Mouse (Mus musculus): Measurements from ENCODE around the gene Ushbp1. TPM values are rescaled to one million over a fixed set of nuclear protein-coding genes. Genes with fewer than 3 reads are reported as not detected.

The Ushbp1 gene
- total RNA-seq, 2 experiments from 2014 or later: not detected

DNA sequence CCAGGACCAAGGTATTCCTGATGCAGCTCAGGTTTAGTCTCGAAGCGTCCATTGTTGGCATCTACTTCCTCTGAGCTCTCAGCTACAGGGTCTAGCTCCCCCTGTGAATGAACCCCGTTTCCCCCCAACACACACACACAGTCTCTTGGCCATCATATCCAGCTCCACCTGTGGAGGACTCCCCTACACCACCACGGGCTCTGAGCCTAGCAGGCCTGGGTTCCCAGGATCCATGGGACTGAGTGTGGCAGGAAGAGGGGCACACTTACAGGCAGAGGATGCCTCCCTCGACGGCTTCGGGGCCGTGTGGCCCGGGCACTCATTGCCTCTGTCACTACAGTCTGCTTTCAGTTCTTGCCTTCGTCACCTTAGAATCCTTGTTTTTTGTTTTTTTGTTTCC, 531 bp downstream of the Ushbp1 start:
- ATAC-seq (replicated peaks; ENCODE audit: poor library complexity, severe bottlenecking): no peak

DNA sequence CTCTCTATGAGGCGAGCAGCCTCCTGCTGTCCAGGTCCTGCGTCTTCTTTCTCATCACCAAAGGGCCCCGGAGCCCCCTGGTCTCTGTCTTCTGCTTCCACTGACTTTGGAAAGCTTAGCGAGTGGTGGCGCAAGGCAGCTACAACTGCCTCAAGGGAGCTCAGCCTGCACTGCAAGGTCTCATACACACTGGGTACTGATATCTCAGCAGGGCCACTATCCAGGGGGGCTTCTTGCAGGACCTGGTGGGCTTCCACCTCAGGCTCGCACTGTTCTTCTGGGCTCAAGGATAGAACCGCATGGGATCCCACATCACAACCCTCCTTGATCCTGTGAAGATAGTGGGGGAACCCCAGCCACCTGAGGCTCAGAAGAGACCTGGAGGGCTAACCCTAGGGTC, 1.1 kb downstream of the Ushbp1 start:
- no peak for ATAC-seq (replicated peaks; ENCODE audit: poor library complexity, severe bottlenecking)

DNA sequence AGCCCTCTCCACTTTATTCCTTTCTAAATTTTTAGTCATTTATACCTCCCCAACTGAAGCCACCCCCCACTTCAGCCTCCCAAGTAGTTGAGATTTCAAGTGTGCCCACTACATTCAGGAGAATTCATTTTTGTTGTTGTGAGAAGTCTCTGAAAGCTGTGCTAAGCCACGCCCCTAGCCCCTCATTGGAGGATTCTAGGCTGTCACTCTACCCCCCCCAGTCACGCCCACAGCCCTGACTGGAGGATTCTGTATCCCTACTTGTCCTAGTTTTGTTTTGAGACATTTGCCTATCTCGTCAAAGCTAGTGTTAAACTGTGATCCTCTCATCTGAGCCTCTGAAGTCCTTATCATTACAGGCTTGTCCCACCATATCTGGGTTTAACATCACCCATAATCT, 2.7 kb downstream of the Ushbp1 start:
- ATAC-seq (replicated peaks; ENCODE audit: poor library complexity, severe bottlenecking): no peak

DNA sequence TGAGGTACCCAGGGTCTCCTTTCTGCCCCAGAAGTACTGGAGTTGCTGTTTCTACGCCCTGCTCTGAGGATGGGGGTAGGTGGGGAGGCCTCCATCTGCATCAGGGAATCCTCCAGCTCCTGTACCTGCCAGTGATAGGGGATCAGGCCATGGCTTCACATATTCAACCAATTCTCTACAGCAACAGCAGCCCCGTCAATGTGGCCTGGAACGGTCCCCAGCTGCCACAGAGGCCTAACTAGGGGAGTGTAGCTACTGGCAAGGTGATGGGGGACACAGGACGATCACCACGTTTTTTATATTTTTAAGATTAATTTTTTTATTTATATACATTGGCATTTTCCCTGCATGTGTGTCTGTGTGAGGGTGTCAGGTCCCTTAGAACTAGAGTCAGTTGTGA, 3.2 kb downstream of the Ushbp1 start:
- ATAC-seq (replicated peaks; ENCODE audit: poor library complexity, severe bottlenecking): no peak

DNA sequence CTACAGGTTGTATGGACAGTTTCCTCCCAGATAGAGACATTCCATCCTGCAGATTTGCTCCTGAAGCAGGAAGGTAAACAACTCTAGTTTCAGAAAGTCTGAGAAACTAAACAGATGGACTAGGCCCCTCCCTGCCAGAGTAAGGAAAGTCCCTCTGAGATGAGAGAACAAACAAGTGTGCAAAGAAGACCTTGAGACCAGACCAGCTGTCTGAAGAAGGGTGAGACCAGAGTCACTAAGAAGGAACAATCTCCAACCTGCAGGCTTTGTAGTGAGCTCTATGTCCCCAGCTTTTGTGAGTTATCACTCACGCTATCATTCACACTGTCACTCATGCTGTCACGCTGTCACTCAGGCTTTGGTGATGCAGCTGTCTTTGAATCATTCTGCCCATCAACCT, 3.9 kb downstream of the Ushbp1 start:
- ATAC-seq (replicated peaks; ENCODE audit: poor library complexity, severe bottlenecking): no peak

DNA sequence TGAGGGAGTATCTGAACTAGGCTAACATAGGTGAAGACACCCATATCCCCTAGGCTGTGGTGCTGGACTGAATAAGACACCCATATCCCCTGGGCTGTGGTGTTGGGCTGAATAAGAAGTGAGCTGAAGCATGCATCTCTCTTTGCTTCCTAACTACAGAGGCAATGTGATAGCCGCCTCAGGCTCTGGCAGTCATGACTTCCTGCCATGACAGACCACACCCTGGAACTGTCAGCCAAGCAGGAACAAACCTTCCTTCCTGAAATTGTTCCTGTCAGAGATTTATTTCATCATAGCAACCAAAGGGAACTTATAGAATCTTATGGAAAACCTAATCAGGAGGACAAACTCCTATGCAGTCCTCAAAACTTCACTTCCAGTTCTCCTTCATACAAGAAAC, 7.3 kb downstream of the Ushbp1 start:
- peak; percentile 55 for ATAC-seq (replicated peaks; ENCODE audit: poor library complexity, severe bottlenecking)

DNA sequence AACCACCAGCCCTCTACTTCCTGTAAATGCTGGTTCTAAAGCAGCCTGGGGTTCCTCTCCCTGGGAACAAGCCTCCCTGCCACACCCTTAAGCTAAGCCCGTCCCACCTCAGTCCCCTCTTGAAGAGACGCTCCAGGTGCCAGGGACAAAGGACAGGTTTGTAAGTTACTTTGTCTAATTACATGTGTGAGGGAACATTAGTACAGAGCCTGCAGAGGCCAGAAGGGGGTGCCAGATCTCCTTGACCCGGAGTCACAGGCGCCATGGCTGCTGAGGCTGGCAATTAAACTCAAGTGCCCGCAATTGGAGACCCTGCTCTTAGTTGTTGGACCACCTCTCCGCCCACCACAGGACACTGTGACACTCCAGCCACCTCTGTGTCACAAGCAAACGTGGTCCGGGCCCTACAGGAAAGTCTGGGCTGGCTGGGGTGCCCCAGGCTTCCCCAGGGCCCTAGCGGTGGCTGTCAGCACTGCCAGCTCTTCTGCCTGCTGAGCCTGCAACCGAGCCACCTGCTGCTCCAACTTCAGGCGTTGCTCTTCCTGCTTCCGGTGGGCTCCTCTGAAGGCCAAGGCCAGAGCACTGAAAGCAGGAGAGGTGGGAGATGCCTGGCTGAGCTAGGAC, 10.3 kb downstream of the Ushbp1 start:
- ATAC-seq (replicated peaks; ENCODE audit: poor library complexity, severe bottlenecking): no peak

DNA sequence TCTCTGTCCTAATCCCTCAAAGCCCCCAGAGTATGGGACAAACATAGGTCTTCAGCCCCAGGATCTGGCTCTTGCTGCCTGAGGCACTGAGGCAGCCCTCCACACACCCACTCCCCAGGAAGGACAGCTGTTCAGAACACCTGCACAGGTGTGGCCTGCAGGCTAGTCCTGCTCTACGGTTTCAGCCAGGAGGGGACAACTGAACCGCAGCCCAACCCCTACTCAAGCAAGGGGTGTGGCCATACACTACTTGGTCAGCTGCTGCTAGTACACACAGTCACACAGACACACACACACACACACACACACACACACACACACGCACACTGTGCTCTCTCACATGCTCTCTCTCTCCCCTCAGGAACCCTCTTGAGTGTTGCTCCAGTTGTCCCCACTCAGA, 11.7 kb downstream of the Ushbp1 start:
- no peak for ATAC-seq (replicated peaks; ENCODE audit: poor library complexity, severe bottlenecking)

DNA sequence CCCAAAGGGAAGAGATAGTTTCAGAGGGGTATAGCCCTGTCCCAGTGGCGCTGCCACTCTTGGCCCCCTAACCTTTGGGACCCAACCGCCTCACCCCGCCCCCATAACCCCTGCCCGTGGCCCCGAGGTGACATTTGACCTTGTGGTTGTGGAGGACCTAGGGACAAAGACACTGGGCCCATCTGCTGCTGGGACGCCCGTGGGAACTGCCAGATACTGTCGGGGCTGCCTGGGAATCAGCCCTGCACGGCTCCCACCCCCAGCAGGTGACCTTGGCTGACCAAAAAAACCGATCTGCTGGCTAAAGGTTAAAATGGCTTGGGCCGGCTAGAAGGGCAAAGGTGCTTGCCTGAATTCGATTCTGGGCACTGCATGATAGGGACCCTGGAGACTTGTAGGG, 12.2 kb downstream of the Ushbp1 start:
- no peak for ATAC-seq (replicated peaks; ENCODE audit: poor library complexity, severe bottlenecking)

DNA sequence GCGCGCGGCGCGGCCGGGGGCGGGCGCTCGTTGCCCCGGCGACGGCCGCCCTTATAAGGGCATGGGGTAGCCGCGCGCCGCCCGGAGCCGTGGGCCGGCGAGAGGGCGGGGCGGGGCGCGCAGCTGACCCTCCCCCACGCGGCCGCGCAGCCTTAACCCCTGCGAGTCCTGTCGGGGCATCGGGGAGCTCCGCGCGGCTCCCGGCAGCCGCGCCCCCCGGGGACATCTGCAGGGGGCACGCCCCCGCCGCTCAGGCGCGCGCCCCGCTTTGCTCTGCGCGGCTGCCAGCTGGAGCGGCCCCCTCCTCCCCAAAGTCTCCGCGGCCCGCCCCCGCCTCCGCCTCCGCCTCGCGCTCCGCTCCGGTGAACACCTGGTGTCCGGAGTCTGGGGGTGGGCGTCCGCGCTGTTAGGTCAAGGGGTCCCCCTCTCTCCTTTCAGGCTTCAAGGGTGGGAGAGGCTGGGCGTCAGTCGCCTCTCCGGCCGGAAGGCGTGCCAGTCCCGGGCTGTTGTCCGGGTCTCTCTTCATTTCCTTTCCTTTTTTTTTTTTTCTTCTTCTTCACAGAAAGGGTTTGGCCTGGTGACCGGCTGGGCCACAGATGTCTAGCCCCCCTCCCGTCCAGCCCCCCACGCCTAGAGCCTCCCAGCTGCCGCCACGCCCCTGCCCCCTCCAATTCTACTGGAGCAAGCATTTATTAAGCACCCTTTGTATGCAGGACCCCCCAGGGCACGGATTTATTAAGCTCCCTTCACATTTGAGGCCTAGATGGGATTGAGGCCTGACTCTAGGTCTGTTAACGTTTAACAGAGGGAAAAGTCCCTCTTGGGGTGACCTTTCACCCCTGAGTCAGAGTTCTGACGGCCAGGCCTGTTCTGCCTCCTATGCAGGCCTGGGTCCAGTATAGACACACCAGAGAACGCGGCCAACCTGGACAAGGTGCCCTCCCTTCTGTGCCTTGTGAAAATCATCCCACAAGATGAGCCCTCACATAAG, 13.3 kb downstream of the Ushbp1 start:
- peak; percentile 79 for ATAC-seq (replicated peaks; ENCODE audit: poor library complexity, severe bottlenecking)

DNA sequence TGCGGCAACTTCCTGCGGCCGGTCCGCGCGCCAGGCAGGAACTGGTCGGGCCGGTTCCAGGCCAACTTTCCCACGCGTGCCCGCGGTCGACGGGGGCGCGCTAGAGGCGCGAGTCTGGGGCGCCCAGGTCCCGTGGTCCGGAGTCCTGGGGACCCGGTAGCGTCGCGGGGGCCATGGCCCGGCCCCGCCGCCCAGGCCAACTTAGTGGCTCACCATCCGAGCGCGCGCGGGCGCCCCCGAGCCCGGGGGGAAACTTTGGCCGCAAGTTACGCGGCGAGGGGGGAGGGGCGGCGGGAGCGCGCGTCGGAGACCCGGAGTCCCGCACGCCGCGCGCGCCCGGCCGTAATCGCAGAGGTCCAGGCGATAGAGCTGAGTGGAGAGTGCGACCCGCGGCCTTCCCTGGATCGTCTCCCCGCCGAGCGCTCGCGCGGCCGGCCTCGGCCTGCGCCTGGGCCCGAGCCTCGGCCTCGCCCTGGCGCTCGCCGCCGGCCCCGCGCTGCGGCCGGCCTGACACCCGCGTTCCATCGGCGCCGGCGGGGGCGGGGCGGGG, 14.1 kb downstream of the Ushbp1 start, which contains the start of gene Nr2f6:
TSS of gene Nr2f6 (minus strand) at position 540 of the 550 bp plus-strand sequence.
- no peak; the same call in 1 of the 2 replicates for ATAC-seq (replicated peaks; ENCODE audit: poor library complexity, severe bottlenecking)

DNA sequence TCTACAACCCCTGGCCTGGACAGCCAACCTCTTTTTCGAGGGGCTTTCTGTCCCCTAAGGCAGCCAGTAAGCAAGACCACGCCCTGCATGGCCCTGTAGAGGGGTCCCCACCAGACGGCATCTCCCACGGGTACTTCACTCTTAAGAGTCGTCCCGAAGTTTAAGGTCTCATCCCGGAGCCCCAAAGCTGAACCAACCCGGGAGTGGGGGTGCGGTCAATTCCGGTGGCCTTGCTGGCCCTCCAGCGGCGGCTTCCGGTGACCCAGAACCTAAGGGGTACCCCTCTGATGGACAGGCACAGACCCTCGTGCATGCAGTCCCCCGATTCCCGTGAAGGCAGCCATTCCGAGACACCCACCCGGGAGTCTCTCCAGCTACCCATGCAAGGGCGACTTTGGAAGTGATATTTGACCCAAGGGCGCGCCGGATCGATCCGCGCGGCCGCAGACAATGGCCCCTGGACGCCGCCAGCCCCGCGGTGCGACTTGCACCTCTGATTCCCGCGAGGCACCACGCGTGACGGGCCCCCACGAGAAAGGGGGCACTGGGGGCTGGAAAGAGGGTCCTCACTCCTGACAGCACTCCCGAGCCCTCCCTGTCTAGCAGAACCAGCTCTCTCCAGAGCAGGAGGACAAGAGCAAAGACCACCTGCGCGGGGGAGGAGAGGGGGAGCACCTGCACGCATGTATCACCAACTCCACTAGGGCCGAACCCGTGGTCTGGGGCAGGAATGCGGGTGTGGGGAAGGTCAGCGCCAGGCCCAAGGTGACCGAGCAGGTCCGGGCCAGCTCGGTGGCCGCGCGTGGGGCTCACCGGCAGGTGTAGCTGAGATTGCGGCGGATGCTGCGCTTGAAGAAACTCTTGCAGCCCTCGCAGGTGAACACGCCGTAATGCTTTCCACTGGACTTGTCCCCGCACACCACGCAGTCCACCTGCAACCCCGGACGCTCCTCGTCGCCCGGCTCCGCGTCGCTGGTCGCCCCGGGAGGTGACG, 15.1 kb downstream of the Ushbp1 start:
- ATAC-seq (replicated peaks; ENCODE audit: poor library complexity, severe bottlenecking): no peak

DNA sequence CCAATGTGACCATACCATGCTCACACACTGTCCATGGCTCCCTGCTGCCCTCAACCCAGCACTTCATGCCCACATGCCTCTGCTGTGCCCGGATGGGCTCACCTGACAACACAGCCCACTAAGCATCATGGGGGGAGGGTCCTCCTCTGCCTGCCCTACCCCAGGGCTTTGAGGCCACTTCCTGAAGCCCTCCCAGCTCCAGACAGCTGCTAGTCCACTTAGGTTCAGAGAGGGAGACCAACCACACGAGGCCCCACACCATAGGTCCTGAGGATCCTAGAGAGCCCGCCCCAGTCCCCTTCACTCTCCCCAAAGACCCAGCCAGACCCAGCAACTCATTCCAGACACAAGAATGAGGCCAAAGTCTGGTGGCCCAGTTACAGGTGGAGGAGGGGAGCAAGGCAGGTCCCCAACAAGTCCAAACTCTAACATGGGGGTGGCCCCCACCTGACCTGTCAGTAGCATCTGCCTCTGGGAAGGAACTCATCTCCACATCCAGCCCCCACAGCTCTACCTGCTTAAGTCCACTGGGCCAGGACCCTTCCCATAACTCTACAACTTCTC, 16.0 kb downstream of the Ushbp1 start:
- no peak for ATAC-seq (replicated peaks; ENCODE audit: poor library complexity, severe bottlenecking)

DNA sequence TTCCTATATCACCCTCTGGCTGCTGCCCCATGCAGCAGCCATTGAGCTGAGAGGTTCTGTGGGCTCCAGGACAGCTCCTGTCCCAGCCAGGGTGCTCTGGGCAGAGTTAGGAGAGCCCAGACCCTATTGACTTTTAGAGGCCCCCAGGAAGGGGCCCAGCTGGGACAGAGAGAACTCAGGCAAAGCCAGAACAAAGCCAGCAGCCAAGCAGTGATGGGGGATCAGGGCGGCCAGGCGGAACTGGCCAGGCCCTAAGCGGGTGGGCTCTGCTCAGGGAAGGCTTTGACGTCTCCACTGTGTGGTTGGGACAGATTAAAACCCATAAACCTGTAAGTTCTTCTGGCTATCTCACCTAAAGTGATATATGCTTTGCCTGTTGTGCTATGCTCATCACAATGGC, 16.6 kb downstream of the Ushbp1 start:
- ATAC-seq (replicated peaks; ENCODE audit: poor library complexity, severe bottlenecking): no peak

DNA sequence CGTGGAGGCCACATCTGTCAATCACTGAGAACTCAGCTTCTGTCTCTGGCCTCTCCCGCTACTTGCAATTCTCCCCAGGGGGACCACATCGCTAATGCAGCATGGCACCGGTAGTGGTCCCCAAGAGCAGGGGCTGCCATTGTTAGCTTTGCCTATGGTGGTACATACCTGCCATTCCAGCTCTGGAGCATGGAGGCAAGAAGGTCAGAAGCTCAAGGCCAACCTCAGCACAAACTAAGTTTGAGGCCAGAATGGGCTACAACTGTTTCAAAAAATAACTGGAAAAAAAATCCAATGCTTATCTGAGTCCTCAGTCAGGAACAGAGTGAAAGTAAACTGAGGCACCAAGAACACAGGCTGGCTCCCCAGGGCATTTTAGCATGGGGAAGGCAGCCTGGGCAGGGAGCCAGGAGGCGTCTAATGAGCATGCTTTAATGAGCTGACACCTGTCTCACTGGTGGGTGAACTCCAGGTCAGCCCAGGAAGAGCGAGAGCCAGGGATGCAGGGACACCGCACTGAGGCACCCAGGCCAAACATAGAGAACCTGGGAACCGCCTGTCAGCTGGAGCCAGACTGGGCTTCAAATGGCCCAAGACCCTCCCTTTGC, 19.1 kb downstream of the Ushbp1 start:
- ATAC-seq (replicated peaks; ENCODE audit: poor library complexity, severe bottlenecking): no peak

DNA sequence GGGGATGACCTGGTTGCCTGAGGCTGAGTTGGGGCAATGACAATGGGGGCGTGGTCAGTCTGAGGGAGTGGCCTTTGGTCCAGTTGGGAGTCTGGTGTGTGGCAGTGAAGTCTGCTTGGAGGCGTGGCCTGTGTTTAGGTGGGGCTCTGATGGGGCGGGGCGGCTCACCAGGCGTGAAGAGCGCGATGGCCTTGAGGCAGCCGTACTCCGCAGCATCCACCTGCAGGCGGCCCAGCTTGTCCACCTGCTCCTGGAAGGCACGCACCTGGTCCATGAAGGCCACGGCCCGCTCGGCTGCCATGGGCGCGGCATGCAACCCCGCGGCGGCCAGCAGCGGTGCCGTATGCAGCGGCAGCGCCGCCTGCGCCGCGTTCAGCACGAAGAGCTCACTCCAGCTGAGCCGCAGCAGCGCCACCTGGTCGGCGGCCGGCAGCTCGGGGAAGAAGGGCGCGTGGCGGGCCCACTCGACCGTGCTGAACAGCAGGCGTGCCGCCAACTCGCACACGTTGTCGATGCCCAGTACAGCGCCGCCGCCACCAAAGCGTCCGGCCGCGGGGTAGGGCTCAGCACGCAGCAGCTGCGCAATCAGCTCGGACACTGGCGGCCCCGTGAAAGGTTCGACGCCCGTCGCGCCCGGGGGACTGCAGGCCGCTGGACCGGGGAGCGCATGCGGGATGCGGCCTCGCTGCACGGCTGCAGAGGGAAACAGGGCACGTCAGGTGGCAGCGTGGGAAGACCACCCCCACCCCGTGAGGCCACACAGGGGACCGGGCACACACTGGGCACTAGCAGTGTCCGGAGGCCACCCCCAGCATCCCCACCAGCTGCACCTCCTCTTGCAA, 19.8 kb downstream of the Ushbp1 start:
- peak; percentile 54 for ATAC-seq (replicated peaks; ENCODE audit: poor library complexity, severe bottlenecking)

DNA sequence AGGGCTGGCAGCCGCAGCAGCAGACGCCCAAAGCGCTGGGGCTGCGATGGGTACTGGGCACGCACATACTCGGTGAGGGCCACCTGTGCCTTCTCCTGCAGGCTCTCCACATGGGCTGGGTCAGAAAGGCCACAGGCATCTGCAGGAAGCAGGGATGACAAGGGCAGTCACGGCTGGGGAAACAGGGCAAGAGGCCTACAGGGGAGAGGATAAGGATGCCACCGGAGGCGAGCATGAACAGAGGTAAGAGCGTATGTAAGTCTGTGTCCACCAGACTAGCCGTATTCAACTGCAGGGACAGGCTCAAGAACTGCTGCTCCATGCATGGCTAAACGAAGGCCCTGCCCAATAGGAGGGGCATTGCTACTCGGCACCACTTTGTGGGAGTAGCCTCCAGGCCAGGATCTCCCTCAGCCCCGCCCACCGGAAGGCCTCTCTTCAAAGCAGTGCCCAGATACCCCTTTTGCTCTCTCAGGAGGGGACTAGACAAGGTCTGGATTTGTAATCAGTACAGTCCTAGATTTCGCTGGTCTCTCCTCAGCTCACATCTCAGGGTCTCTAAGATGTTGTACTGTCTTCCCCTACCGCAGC, 20.9 kb downstream of the Ushbp1 start:
- ATAC-seq (replicated peaks; ENCODE audit: poor library complexity, severe bottlenecking): no peak

DNA sequence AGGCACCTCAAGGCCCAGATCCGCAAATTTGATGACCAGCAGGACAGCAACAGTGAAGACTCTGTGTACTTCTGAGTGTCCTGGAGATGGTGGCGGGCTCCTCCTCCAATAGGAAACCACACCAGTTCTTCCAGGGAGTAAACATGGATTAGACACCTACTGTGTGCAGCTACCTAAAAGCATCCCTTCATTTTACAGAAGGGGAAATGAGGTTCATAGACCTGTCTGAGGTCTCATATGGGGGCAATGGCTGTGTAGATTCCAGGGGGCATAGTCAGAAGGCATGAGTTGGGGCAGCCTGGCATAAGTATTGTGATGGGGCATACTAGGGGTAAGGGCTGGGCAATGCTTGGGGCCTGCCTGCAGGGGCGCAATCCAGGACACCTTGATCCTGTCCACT, 22.6 kb downstream of the Ushbp1 start:
- ATAC-seq (replicated peaks; ENCODE audit: poor library complexity, severe bottlenecking): no peak

Measured in granulocyte monocyte progenitor cell, adult 5-6 weeks (primary cell).